Mouse (Mus musculus) small intestine, adult 2 months (tissue): ENCODE data around the gene Smad9.

ENCODE experiments used
- CTCF ChIP-seq: fragments of 200-500 bp; IDR thresholded peaks from 2 replicates; pipeline ENCODE4 v1.5.1; 2012; ENCODE audit warnings: low read depth, mild to moderate bottlenecking, control low read depth, inconsistent platforms, low read length, moderate library complexity, mixed read lengths; ENCODE audit not compliant: insufficient replicate concordance, insufficient read length; ENCODE audit errors: extremely low read depth
- POLR2A ChIP-seq: fragments of 200-500 bp; IDR thresholded peaks from 2 replicates; pipeline ENCODE4 v1.6.1; 2012; ENCODE audit warnings: low read depth, mild to moderate bottlenecking, control low read depth, inconsistent platforms, low read length, moderate library complexity

- TF ChIP-seq CTCF (no peak), POLR2A (no peak)
Observed at GRCm38 (mm10) chr3:54731626-54732150, 23.7 kb upstream of the Smad9 start.
